In genomic region chr13:103027456-103028078, GRCm38 (mm10) we compare ENCODE assay signal across 17 mouse cellular contexts.
DNase-seq lines count a peak whose midpoint lies in the region; ATAC-seq and TF ChIP-seq lines count a peak whose summit lies in the region.
"Had no signal": no experiment of that assay in that cellular context is flagged by ENCODE, and none has a peak within 500 bp of the region (broad histone marks: within the 10 kb centered on the region; RNA-seq: fewer than 3 reads in every experiment).

No protein-coding gene starts in this region.

- no peak overlapping the region for H3K4me2 ChIP-seq in forebrain, embryonic 11.5 days (ENCODE audit: low read depth, low read length, severe bottlenecking)
- no peak overlapping the region for H3K4me2 ChIP-seq in midbrain, embryonic 12.5 days (replicated peaks)
- H3K4me2 ChIP-seq in midbrain, embryonic 11.5 days = no peak overlapping the region
- H3K4me2 ChIP-seq in hindbrain, embryonic 13.5 days = no peak overlapping the region
- H3K4me2 ChIP-seq in neural tube, embryonic 12.5 days (replicated peaks) = no peak overlapping the region; the same call in 1 of the 2 replicates
- H3K4me2 ChIP-seq: forebrain, embryonic 15.5 days had no signal

- no peak for TF ChIP-seq CTCF in gastrocnemius, adult 2 months (IDR thresholded peaks at IDR 0.05)

- H3K36me3 ChIP-seq in forebrain, embryonic 10.5 days (replicated peaks) = no peaks in the 10 kb centered on the region
- H3K36me3 ChIP-seq in forebrain, embryonic 11.5 days (ENCODE audit: control insufficient read depth, insufficient read depth, low read length) = no peaks in the 10 kb centered on the region
- no peaks in the 10 kb centered on the region for H3K36me3 ChIP-seq in midbrain, embryonic 12.5 days
- no peaks in the 10 kb centered on the region for H3K36me3 ChIP-seq in midbrain, embryonic 11.5 days (ENCODE audit: control insufficient read depth, insufficient read depth, low read length)
- no peaks in the 10 kb centered on the region for H3K36me3 ChIP-seq in hindbrain, embryonic 13.5 days
- no peaks in the 10 kb centered on the region for H3K36me3 ChIP-seq in neural tube, embryonic 12.5 days
- H3K36me3 ChIP-seq: forebrain, embryonic 15.5 days; midbrain, embryonic 10.5 days had no signal

- H3K9ac ChIP-seq in forebrain, embryonic 11.5 days (ENCODE audit: low read length) = no peak overlapping the region
- no peak overlapping the region for H3K9ac ChIP-seq in midbrain, embryonic 12.5 days (replicated peaks)
- no peak overlapping the region for H3K9ac ChIP-seq in midbrain, embryonic 11.5 days (ENCODE audit: low read length)
- no peak overlapping the region for H3K9ac ChIP-seq in hindbrain, embryonic 13.5 days
- no peak overlapping the region for H3K9ac ChIP-seq in neural tube, embryonic 12.5 days
- H3K9ac ChIP-seq: forebrain, embryonic 15.5 days had no signal

- H3K4me1 ChIP-seq in forebrain, embryonic 10.5 days = peaks cover 26% of the 10 kb centered on the region
- H3K4me1 ChIP-seq in forebrain, embryonic 11.5 days (replicated peaks; ENCODE audit: control insufficient read depth, insufficient read depth, low read length) = no peaks in the 10 kb centered on the region
- peaks cover 7% of the 10 kb centered on the region; the same call in 1 of the 2 replicates for H3K4me1 ChIP-seq in midbrain, embryonic 12.5 days
- H3K4me1 ChIP-seq in midbrain, embryonic 11.5 days (ENCODE audit: control insufficient read depth, insufficient read depth, low read length) = no peaks in the 10 kb centered on the region
- peaks cover 13% of the 10 kb centered on the region for H3K4me1 ChIP-seq in hindbrain, embryonic 13.5 days (replicated peaks)
- H3K4me1 ChIP-seq in neural tube, embryonic 12.5 days = peaks cover 7% of the 10 kb centered on the region; the same call in 1 of the 2 replicates
- H3K4me1 ChIP-seq: forebrain, embryonic 15.5 days had no signal

- WGBS in forebrain, embryonic 10.5 days = 71% methylated on average over 17 of the region's 17 CpGs
- 80% methylated on average over 17 of the region's 17 CpGs for WGBS in forebrain, embryonic 11.5 days
- 68% methylated on average over 17 of the region's 17 CpGs for WGBS in midbrain, embryonic 12.5 days
- WGBS in midbrain, embryonic 11.5 days = 79% methylated on average over 17 of the region's 17 CpGs
- 54% methylated on average over 17 of the region's 17 CpGs for WGBS in hindbrain, embryonic 13.5 days
- 43% methylated on average over 17 of the region's 17 CpGs for WGBS in neural tube, embryonic 12.5 days

- H3K9me3 ChIP-seq in forebrain, embryonic 10.5 days = no peaks in the 10 kb centered on the region
- H3K9me3 ChIP-seq in forebrain, embryonic 11.5 days (ENCODE audit: control insufficient read depth, low read length) = no peaks in the 10 kb centered on the region
- H3K9me3 ChIP-seq in midbrain, embryonic 12.5 days = no peaks in the 10 kb centered on the region
- no peaks in the 10 kb centered on the region for H3K9me3 ChIP-seq in midbrain, embryonic 11.5 days (ENCODE audit: control insufficient read depth, low read length)
- no peaks in the 10 kb centered on the region for H3K9me3 ChIP-seq in hindbrain, embryonic 13.5 days
- H3K9me3 ChIP-seq in neural tube, embryonic 12.5 days = no peaks in the 10 kb centered on the region
- H3K9me3 ChIP-seq: forebrain, embryonic 15.5 days; midbrain, embryonic 10.5 days had no signal

- intact Hi-C loops in gastrocnemius, adult 2 months (cut with DNase I) = no loop called here

- H3K4me3 ChIP-seq in forebrain, embryonic 10.5 days = no peak overlapping the region
- H3K4me3 ChIP-seq in forebrain, embryonic 11.5 days (ENCODE audit: low read depth, low read length) = no peak overlapping the region
- H3K4me3 ChIP-seq in midbrain, embryonic 12.5 days = no peak overlapping the region
- H3K4me3 ChIP-seq in midbrain, embryonic 11.5 days (ENCODE audit: low read depth, low read length) = no peak overlapping the region
- H3K4me3 ChIP-seq in hindbrain, embryonic 13.5 days = no peak overlapping the region
- H3K4me3 ChIP-seq in neural tube, embryonic 12.5 days = no peak overlapping the region
- H3K4me3 ChIP-seq in gastrocnemius, adult 2 months = no peak overlapping the region
- H3K4me3 ChIP-seq: forebrain, embryonic 15.5 days; midbrain, embryonic 10.5 days had no signal

- peak; percentile 21 for DNase-seq in forebrain, embryonic 10.5 days (ENCODE audit: extremely low spot score, low spot score)
- DNase-seq in forebrain, embryonic 11.5 days (ENCODE audit: low spot score) = no peak
- no peak for DNase-seq in midbrain, embryonic 11.5 days (ENCODE audit: low spot score, missing footprints)
- DNase-seq in gastrocnemius, adult 2 months = no peak
- DNase-seq in Muller cell, postnatal 12 days (ENCODE audit: inconsistent ontology term) = no peak
- DNase-seq: adrenal gland, postnatal 10 days; gastrocnemius, postnatal 25 days; heart, postnatal 14 days; kidney, adult 9 months; right cerebral cortex, postnatal 14 days; thymus, adult 2 months had no signal

- H3K27me3 ChIP-seq in forebrain, embryonic 10.5 days (ENCODE audit: poor library complexity, severe bottlenecking) = no peaks in the 10 kb centered on the region
- H3K27me3 ChIP-seq in forebrain, embryonic 11.5 days (ENCODE audit: control insufficient read depth, insufficient read depth, low read length) = no peaks in the 10 kb centered on the region
- no peaks in the 10 kb centered on the region for H3K27me3 ChIP-seq in midbrain, embryonic 12.5 days
- no peaks in the 10 kb centered on the region for H3K27me3 ChIP-seq in midbrain, embryonic 11.5 days (ENCODE audit: control insufficient read depth, insufficient read depth, low read length)
- H3K27me3 ChIP-seq in hindbrain, embryonic 13.5 days = no peaks in the 10 kb centered on the region
- no peaks in the 10 kb centered on the region for H3K27me3 ChIP-seq in neural tube, embryonic 12.5 days (replicated peaks)
- H3K27me3 ChIP-seq: forebrain, embryonic 15.5 days had no signal

- no peak for ATAC-seq in forebrain, embryonic 11.5 days (replicated peaks; ENCODE audit: low FRiP score)
- 0 out of 2 replicates have a peak, but pooled peaks have one; percentile 44 for ATAC-seq in midbrain, embryonic 12.5 days (ENCODE audit: low FRiP score, low read depth)
- no peak for ATAC-seq in midbrain, embryonic 11.5 days (ENCODE audit: low FRiP score)
- ATAC-seq in hindbrain, embryonic 13.5 days (ENCODE audit: low FRiP score) = peak; percentile 49
- 0 out of 2 replicates have a peak, but pooled peaks have one; percentile 48 for ATAC-seq in neural tube, embryonic 12.5 days (ENCODE audit: low FRiP score, low read depth)
- ATAC-seq: forebrain, embryonic 15.5 days; lung, postnatal 0 days had no signal

- no peak overlapping the region for H3K27ac ChIP-seq in forebrain, embryonic 10.5 days
- no peak overlapping the region for H3K27ac ChIP-seq in forebrain, embryonic 11.5 days (ENCODE audit: low read depth, low read length)
- H3K27ac ChIP-seq in midbrain, embryonic 12.5 days (replicated peaks) = no peak overlapping the region
- H3K27ac ChIP-seq in midbrain, embryonic 11.5 days (ENCODE audit: low read depth, low read length) = no peak overlapping the region
- peak overlapping the region; percentile 62; the same call in 1 of the 2 replicates for H3K27ac ChIP-seq in hindbrain, embryonic 13.5 days
- H3K27ac ChIP-seq in neural tube, embryonic 12.5 days = no peak overlapping the region
- no peak overlapping the region for H3K27ac ChIP-seq in gastrocnemius, adult 2 months
- H3K27ac ChIP-seq: forebrain, embryonic 15.5 days; midbrain, embryonic 10.5 days had no signal

Comparison
In these comparisons a context has a peak if more than half of its experiments do, and no peak if none do; other contexts are left out.
1. ATAC-seq: peak in midbrain, embryonic 12.5 days (single experiment), hindbrain, embryonic 13.5 days (single experiment) and neural tube, embryonic 12.5 days (single experiment); none in forebrain, embryonic 11.5 days (single experiment) and midbrain, embryonic 11.5 days (single experiment).